Mouse (Mus musculus) midbrain, embryonic 15.5 days (tissue): ENCODE data around the gene Negr1. TPM values are rescaled to one million over a fixed set of nuclear protein-coding genes. Genes with fewer than 3 reads are reported as not detected.

ENCODE experiments used
- ATAC-seq: fragments of 200-750 bp; cut with Nextera tagmentation; replicated peaks from 2 replicates; pipeline ENCODE4 v1.8.0; 2017; ENCODE audit warnings: moderate TSS enrichment
- H3K27ac ChIP-seq: fragments of 300-500 bp; sonication (generic); 2 replicates; pipeline ENCODE4 v1.5.1; 2015; ENCODE audit warnings: mild to moderate bottlenecking, inconsistent platforms
- H3K27me3 ChIP-seq: fragments of 300-500 bp; sonication (generic); replicated peaks from 2 replicates; pipeline ENCODE4 v1.6.1; 2015; ENCODE audit warnings: inconsistent platforms
- H3K36me3 ChIP-seq: fragments of 300-500 bp; sonication (generic); replicated peaks from 2 replicates; pipeline ENCODE4 v1.6.1; 2015; ENCODE audit warnings: inconsistent platforms
- H3K4me1 ChIP-seq: fragments of 300-500 bp; sonication (generic); 2 replicates; pipeline ENCODE4 v1.6.1; 2015; ENCODE audit warnings: inconsistent platforms
- H3K4me2 ChIP-seq: fragments of 300-500 bp; sonication (generic); 2 replicates; pipeline ENCODE4 v1.6.1; 2015; ENCODE audit warnings: inconsistent platforms, mild to moderate bottlenecking, moderate library complexity
- H3K4me3 ChIP-seq: fragments of 300-500 bp; sonication (generic); 2 replicates; pipeline ENCODE4 v1.5.1; 2015; ENCODE audit warnings: mild to moderate bottlenecking, inconsistent platforms
- H3K9ac ChIP-seq: fragments of 300-500 bp; sonication (generic); 2 replicates; pipeline ENCODE4 v1.6.1; 2015; ENCODE audit warnings: mild to moderate bottlenecking, inconsistent platforms
- H3K9me3 ChIP-seq: fragments of 300-500 bp; sonication (generic); 2 replicates; pipeline ENCODE4 v1.6.1; 2016; ENCODE audit warnings: inconsistent platforms
- WGBS: fragments of 180-500 bp; shearing (Covaris S2); methylation state at CpG from one replicate; pipeline ENCODE4 v1.1.7; 2015; ENCODE audit warnings: mixed read lengths; 5-methylcytosine and 5-hydroxymethylcytosine counted together
- polyA plus RNA-seq: library from polyadenylated mRNA; unstranded; fragments of >200 nt; fragmentation: Nextera tagmentation; extraction: Ambion mirVana; gene quantifications from 2 replicates; pipeline ENCODE4 v1.2.1, GENCODE M21; 2015

Gene Negr1
- polyA plus RNA-seq, 1 experiment from 2014 or later, result 69.4 TPM

- ATAC-seq, result no peak
- no peaks in the 10 kb centered on the region for H3K36me3 ChIP-seq
- H3K27me3 ChIP-seq, result no peaks in the 10 kb centered on the region
These were observed 504.7 kb downstream of the Negr1 start for GRCm38 (mm10) chr3:157066331-157066730.

GRCm38 (mm10) chr3:157079250-157079965 lies 517.8 kb downstream of the Negr1 start:
- no peaks in the 10 kb centered on the region for H3K36me3 ChIP-seq
- H3K4me3 ChIP-seq, result no peak overlapping the region
- H3K4me2 ChIP-seq, result no peak overlapping the region
- 73% methylated on average over 2 of the region's 2 CpGs for WGBS
- H3K9me3 ChIP-seq, result no peaks in the 10 kb centered on the region
- H3K4me1 ChIP-seq, result no peaks in the 10 kb centered on the region
- H3K27ac ChIP-seq, result no peak overlapping the region
- no peaks in the 10 kb centered on the region for H3K27me3 ChIP-seq
- no peak for ATAC-seq
- no peak overlapping the region for H3K9ac ChIP-seq

More at GRCm38 (mm10) chr3:157066331-157066730, 504.7 kb downstream of the Negr1 start:
- H3K4me1 ChIP-seq, result no peaks in the 10 kb centered on the region
- H3K4me3 ChIP-seq, result no peak overlapping the region
- H3K27ac ChIP-seq, result no peak overlapping the region
- no peak overlapping the region for H3K4me2 ChIP-seq
- no peaks in the 10 kb centered on the region for H3K9me3 ChIP-seq
- no peak overlapping the region for H3K9ac ChIP-seq

GRCm38 (mm10) chr3:157079966-157080306 lies 518.3 kb downstream of the Negr1 start:
- Histone ChIP-seq H3K36me3 (no peaks in the 10 kb centered on the region), H3K27me3 (no peaks in the 10 kb centered on the region), H3K27ac (no peak overlapping the region), H3K9me3 (no peaks in the 10 kb centered on the region), H3K4me2 (no peak overlapping the region), H3K9ac (no peak overlapping the region), H3K4me3 (no peak overlapping the region), H3K4me1 (no peaks in the 10 kb centered on the region)
- whole genome bisulfite sequencing, result 64% methylated on average over 1 of the region's 1 CpGs
- no peak for ATAC-seq

- H3K9me3 ChIP-seq, result no peaks in the 10 kb centered on the region
- H3K9ac ChIP-seq, result no peak overlapping the region
- 92% methylated on average over 1 of the region's 1 CpGs for WGBS
- H3K4me1 ChIP-seq, result no peaks in the 10 kb centered on the region
- H3K4me2 ChIP-seq, result no peak overlapping the region
- no peak for ATAC-seq
- no peak overlapping the region for H3K27ac ChIP-seq
- H3K27me3 ChIP-seq, result no peaks in the 10 kb centered on the region
- no peaks in the 10 kb centered on the region for H3K36me3 ChIP-seq
- H3K4me3 ChIP-seq, result no peak overlapping the region
These were observed 519.0 kb downstream of the Negr1 start for GRCm38 (mm10) chr3:157080585-157080984.

- no peaks in the 10 kb centered on the region for H3K36me3 ChIP-seq
- H3K9me3 ChIP-seq, result no peaks in the 10 kb centered on the region
- no peaks in the 10 kb centered on the region for H3K4me1 ChIP-seq
- no peak overlapping the region for H3K4me2 ChIP-seq
- no peak overlapping the region for H3K27ac ChIP-seq
- no peak overlapping the region for H3K9ac ChIP-seq
- ATAC-seq, result no peak
- 76% methylated on average over 8 of the region's 8 CpGs for WGBS
- no peak overlapping the region for H3K4me3 ChIP-seq
- no peaks in the 10 kb centered on the region for H3K27me3 ChIP-seq
These were observed 521.5 kb downstream of the Negr1 start for GRCm38 (mm10) chr3:157082808-157083784.

- 69% methylated on average over 1 of the region's 1 CpGs for WGBS
- ATAC-seq, result no peak
- no peak overlapping the region for H3K4me2 ChIP-seq
- H3K4me1 ChIP-seq, result no peaks in the 10 kb centered on the region
- no peaks in the 10 kb centered on the region for H3K36me3 ChIP-seq
- no peaks in the 10 kb centered on the region for H3K27me3 ChIP-seq
- H3K4me3 ChIP-seq, result no peak overlapping the region
- H3K27ac ChIP-seq, result no peak overlapping the region
- H3K9me3 ChIP-seq, result no peaks in the 10 kb centered on the region
- no peak overlapping the region for H3K9ac ChIP-seq
These were observed 523.6 kb downstream of the Negr1 start for GRCm38 (mm10) chr3:157085180-157085579.

- H3K4me1 ChIP-seq, result no peaks in the 10 kb centered on the region
- no peaks in the 10 kb centered on the region for H3K36me3 ChIP-seq
- no peak overlapping the region for H3K27ac ChIP-seq
- H3K4me2 ChIP-seq, result no peak overlapping the region
- H3K9ac ChIP-seq, result no peak overlapping the region
- no peaks in the 10 kb centered on the region for H3K9me3 ChIP-seq
- H3K27me3 ChIP-seq, result no peaks in the 10 kb centered on the region
- H3K4me3 ChIP-seq, result no peak overlapping the region
- 78% methylated on average over 4 of the region's 4 CpGs for WGBS
- ATAC-seq, result no peak
These were observed 528.5 kb downstream of the Negr1 start for GRCm38 (mm10) chr3:157090051-157090450.

- Histone ChIP-seq H3K36me3 (no peaks in the 10 kb centered on the region), H3K9me3 (no peaks in the 10 kb centered on the region), H3K27ac (no peak overlapping the region), H3K27me3 (no peaks in the 10 kb centered on the region), H3K4me3 (no peak overlapping the region), H3K4me1 (no peaks in the 10 kb centered on the region), H3K4me2 (no peak overlapping the region), H3K9ac (no peak overlapping the region)
- no peak for ATAC-seq
- WGBS, result 91% methylated on average over 1 of the region's 1 CpGs
These were observed 534.7 kb downstream of the Negr1 start for GRCm38 (mm10) chr3:157096284-157096683.

- Histone ChIP-seq H3K9me3 (no peaks in the 10 kb centered on the region), H3K4me2 (no peak overlapping the region), H3K9ac (no peak overlapping the region), H3K27me3 (no peaks in the 10 kb centered on the region), H3K36me3 (no peaks in the 10 kb centered on the region), H3K4me3 (no peak overlapping the region), H3K27ac (no peak overlapping the region), H3K4me1 (no peaks in the 10 kb centered on the region)
- no peak for ATAC-seq
These were observed 535.9 kb downstream of the Negr1 start for GRCm38 (mm10) chr3:157097514-157097913.

GRCm38 (mm10) chr3:157098417-157098816 lies 536.8 kb downstream of the Negr1 start:
- Histone ChIP-seq H3K4me3 (no peak overlapping the region), H3K27ac (no peak overlapping the region), H3K4me1 (no peaks in the 10 kb centered on the region), H3K36me3 (no peaks in the 10 kb centered on the region), H3K9ac (no peak overlapping the region), H3K9me3 (no peaks in the 10 kb centered on the region), H3K4me2 (no peak overlapping the region), H3K27me3 (no peaks in the 10 kb centered on the region)
- 0 out of 2 replicates have a peak, but pooled peaks have one; percentile 58 for ATAC-seq
- 38% methylated on average over 6 of the region's 6 CpGs for WGBS

- Histone ChIP-seq H3K9ac (no peak overlapping the region), H3K27me3 (no peaks in the 10 kb centered on the region), H3K4me1 (no peaks in the 10 kb centered on the region), H3K27ac (no peak overlapping the region), H3K9me3 (no peaks in the 10 kb centered on the region), H3K4me2 (no peak overlapping the region), H3K36me3 (no peaks in the 10 kb centered on the region), H3K4me3 (no peak overlapping the region)
- 94% methylated on average over 3 of the region's 3 CpGs for WGBS
- no peak for ATAC-seq
These were observed 543.4 kb downstream of the Negr1 start for GRCm38 (mm10) chr3:157104866-157105579.

- no peak overlapping the region for H3K4me3 ChIP-seq
- no peak overlapping the region for H3K4me2 ChIP-seq
- no peaks in the 10 kb centered on the region for H3K9me3 ChIP-seq
- no peak overlapping the region for H3K27ac ChIP-seq
- 73% methylated on average over 6 of the region's 6 CpGs for WGBS
- no peak overlapping the region for H3K9ac ChIP-seq
- no peaks in the 10 kb centered on the region for H3K36me3 ChIP-seq
- ATAC-seq, result no peak
- no peaks in the 10 kb centered on the region for H3K27me3 ChIP-seq
- H3K4me1 ChIP-seq, result no peaks in the 10 kb centered on the region
These were observed 544.1 kb downstream of the Negr1 start for GRCm38 (mm10) chr3:157105580-157106264.
